Mouse (Mus musculus): ENCODE measurements around the gene Kctd14. TPM values are rescaled to one million over a fixed set of nuclear protein-coding genes. Genes with fewer than 3 reads are reported as not detected.

Gene Kctd14
- polyA plus RNA-seq, 1 experiment, result not detected

DNA sequence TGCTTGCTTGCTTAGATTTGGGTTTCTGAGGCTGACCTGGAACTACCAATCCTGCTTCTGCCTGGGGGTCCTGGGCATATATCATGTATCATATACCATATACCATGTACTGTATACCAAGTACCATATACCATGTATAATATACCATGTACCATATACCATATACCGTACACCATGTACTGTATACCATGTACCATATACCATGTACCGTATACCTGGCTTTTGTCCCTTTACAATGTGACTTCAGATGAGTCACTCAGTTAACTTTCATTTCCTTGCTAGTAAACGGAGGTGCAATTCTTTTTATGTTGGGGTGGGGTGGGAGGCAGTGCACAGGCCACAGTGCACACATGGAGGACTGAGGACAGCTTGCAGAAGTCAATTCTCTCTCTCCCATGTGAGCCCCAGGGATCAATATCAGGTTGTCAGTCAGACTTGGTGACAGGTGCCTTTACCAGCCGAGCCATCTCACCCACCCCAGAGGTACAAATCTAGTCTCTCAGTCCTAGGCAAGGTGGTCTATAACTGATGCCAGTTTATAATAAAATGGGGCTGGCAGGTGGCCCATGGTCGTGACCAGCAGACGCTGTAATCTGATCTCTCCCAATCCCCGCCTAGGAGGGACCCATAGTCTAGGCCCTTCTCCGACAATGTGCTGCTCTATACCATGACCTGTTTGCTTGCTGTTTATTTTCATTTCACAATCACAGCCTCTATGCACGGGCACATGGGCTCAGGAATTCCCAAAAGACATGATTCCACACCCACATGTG, 36.0 kb upstream of the Kctd14 start:
- no peak overlapping the region for H3ac ChIP-seq (ENCODE audit: control insufficient read depth, insufficient read length, low read depth)
- H3K79me3 ChIP-seq (ENCODE audit: low read depth), result no peaks in the 10 kb centered on the region
- TF ChIP-seq USF1 (IDR thresholded peaks at IDR 0.05; ENCODE audit: low read depth) (no peak), FOSL1 (IDR thresholded peaks at IDR 0.05; ENCODE audit: insufficient read depth, low read length, poor library complexity, severe bottlenecking) (no peak), CEBPB (IDR thresholded peaks at IDR 0.05; ENCODE audit: low read depth) (no peak)
- no peaks in the 10 kb centered on the region for H3K36me3 ChIP-seq (ENCODE audit: control insufficient read depth, insufficient read depth)
- H3K79me2 ChIP-seq (ENCODE audit: control insufficient read depth, insufficient read depth), result no peaks in the 10 kb centered on the region
- no peaks in the 10 kb centered on the region for H3K27me3 ChIP-seq (ENCODE audit: control insufficient read depth, insufficient read depth, insufficient read length)
- H3K4me3 ChIP-seq (ENCODE audit: insufficient read depth, poor library complexity, severe bottlenecking), result no peak overlapping the region

DNA sequence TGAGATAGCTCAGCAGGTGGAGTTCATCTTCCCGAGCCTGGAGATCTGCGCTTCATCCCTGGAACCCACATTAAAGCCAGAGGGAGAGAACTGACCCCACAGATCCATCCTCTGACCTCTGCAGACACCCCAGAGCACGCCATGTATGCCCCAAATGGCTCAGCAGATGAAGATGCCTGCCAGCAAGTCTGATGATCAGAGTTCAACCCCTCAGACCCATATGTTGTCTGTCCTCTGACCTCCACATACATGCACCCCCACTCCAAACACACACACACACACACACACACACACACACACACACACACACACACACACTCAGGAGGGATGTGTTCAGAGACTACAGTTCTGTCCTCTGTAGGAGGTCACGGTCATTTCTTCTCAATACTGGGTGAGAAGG, 34.6 kb upstream of the Kctd14 start:
- Histone ChIP-seq H3K36me3 (ENCODE audit: control insufficient read depth, insufficient read depth) (no peaks in the 10 kb centered on the region), H3K79me3 (ENCODE audit: low read depth) (no peaks in the 10 kb centered on the region), H3K79me2 (ENCODE audit: control insufficient read depth, insufficient read depth) (no peaks in the 10 kb centered on the region), H3ac (ENCODE audit: control insufficient read depth, insufficient read length, low read depth) (no peak overlapping the region), H3K27me3 (ENCODE audit: control insufficient read depth, insufficient read depth, insufficient read length) (no peaks in the 10 kb centered on the region), H3K4me3 (ENCODE audit: insufficient read depth, poor library complexity, severe bottlenecking) (no peak overlapping the region)
- TF ChIP-seq MAX (IDR thresholded peaks at IDR 0.05) (no peak), CEBPB (IDR thresholded peaks at IDR 0.05; ENCODE audit: low read depth) (no peak), MYOG (IDR thresholded peaks at IDR 0.05; ENCODE audit: control insufficient read depth, extremely low read depth, insufficient read length) (no peak), CTCF (IDR thresholded peaks at IDR 0.05; ENCODE audit: control insufficient read depth, insufficient read depth, insufficient read length) (no peak), USF1 (IDR thresholded peaks at IDR 0.05; ENCODE audit: low read depth) (no peak), MYOD1 (IDR thresholded peaks at IDR 0.05; ENCODE audit: control insufficient read depth, insufficient read length, low read depth) (no peak), FOSL1 (IDR thresholded peaks at IDR 0.05; ENCODE audit: insufficient read depth, low read length, poor library complexity, severe bottlenecking) (no peak)

DNA sequence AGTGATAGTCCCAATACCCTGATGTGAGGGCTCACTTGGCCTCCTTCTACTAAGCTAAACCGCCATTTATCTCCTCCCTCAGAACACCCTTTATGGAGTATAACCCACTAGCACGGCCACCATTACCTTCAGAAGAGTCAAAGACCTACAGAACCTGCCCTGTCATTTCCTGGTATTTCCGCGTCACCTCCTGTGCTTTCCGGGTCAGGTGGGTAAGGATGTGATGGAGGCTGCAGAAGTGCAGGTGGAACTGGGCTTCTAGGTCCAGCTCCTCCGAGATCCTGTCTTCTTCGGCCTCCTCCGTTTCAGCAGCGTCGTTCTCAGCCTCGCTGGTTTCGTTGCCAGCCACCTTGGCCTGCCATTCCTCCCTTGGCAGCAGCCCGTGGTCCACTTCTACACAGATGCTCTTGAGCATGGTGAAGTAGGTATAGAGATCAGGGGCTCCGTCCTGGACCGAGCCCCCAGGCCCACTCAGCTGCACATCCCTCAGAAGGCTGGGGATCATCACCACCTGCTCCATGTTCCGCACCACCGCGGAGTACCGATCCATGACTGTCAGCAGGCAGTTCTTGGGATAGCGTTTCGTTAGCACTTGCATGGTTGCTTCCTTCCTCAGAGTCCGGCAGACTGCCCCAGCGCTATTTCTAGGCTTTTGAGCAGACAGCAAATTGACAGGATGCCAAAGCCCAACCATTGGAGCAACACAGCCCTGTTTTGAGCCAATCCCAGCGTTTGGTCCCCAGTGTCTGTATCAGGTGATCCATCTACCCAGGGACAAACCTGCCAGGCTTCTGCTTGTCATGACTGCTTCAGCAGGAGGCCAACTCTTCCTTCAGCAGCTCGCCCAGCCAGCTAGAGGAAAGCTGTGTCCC, 34.0 kb upstream of the Kctd14 start, which contains the start of gene Thrsp:
Gene Thrsp (minus strand): TSS at position 825 of the 872 bp plus-strand sequence.
- H3K79me2 ChIP-seq (ENCODE audit: control insufficient read depth, insufficient read depth), result no peaks in the 10 kb centered on the region
- no peaks in the 10 kb centered on the region for H3K79me3 ChIP-seq (ENCODE audit: low read depth)
- TF ChIP-seq CEBPB (IDR thresholded peaks at IDR 0.05; ENCODE audit: low read depth) (no peak), MAX (IDR thresholded peaks at IDR 0.05) (no peak), FOSL1 (IDR thresholded peaks at IDR 0.05; ENCODE audit: insufficient read depth, low read length, poor library complexity, severe bottlenecking) (no peak), MYOD1 (IDR thresholded peaks at IDR 0.05; ENCODE audit: control insufficient read depth, insufficient read length, low read depth) (no peak), CTCF (IDR thresholded peaks at IDR 0.05; ENCODE audit: control insufficient read depth, insufficient read depth, insufficient read length) (no peak), USF1 (IDR thresholded peaks at IDR 0.05; ENCODE audit: low read depth) (no peak), MYOG (IDR thresholded peaks at IDR 0.05; ENCODE audit: control insufficient read depth, extremely low read depth, insufficient read length) (no peak)
- no peaks in the 10 kb centered on the region for H3K36me3 ChIP-seq (ENCODE audit: control insufficient read depth, insufficient read depth)
- no peak within 1 kb of the TSS for H3ac ChIP-seq (ENCODE audit: control insufficient read depth, insufficient read length, low read depth)
- no peaks in the 10 kb centered on the region for H3K27me3 ChIP-seq (ENCODE audit: control insufficient read depth, insufficient read depth, insufficient read length)
- no peak within 1 kb of the TSS for H3K4me3 ChIP-seq (ENCODE audit: insufficient read depth, poor library complexity, severe bottlenecking)

DNA sequence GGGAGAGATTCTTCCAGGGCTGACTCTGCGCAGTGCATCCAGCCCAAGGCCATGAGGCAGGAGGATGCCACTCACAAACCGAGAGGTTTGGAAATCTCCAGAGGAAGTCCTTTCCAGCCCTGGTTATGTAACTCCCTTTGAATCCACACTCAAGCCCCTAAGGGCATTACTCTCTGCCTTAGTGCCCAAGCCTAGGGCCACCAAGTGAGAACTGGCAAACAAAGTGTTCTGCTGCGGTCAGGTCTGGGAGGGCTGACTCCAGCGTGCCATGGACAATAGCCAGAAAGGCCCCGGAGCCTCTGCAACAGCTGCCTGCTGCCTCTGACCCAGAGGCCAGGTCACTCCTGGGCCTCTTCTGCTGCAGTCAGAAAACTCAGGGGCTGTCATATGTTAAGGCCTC, 32.4 kb upstream of the Kctd14 start:
- Histone ChIP-seq H3K27me3 (ENCODE audit: control insufficient read depth, insufficient read depth, insufficient read length) (no peaks in the 10 kb centered on the region), H3K36me3 (ENCODE audit: control insufficient read depth, insufficient read depth) (no peaks in the 10 kb centered on the region), H3K4me3 (ENCODE audit: insufficient read depth, poor library complexity, severe bottlenecking) (no peak overlapping the region), H3K79me2 (ENCODE audit: control insufficient read depth, insufficient read depth) (no peaks in the 10 kb centered on the region), H3ac (ENCODE audit: control insufficient read depth, insufficient read length, low read depth) (no peak overlapping the region), H3K79me3 (ENCODE audit: low read depth) (no peaks in the 10 kb centered on the region)
- TF ChIP-seq MYOD1 (IDR thresholded peaks at IDR 0.05; ENCODE audit: control insufficient read depth, insufficient read length, low read depth) (no peak), CTCF (IDR thresholded peaks at IDR 0.05; ENCODE audit: control insufficient read depth, insufficient read depth, insufficient read length) (no peak), MAX (IDR thresholded peaks at IDR 0.05) (no peak), CEBPB (IDR thresholded peaks at IDR 0.05; ENCODE audit: low read depth) (no peak), USF1 (IDR thresholded peaks at IDR 0.05; ENCODE audit: low read depth) (no peak), FOSL1 (IDR thresholded peaks at IDR 0.05; ENCODE audit: insufficient read depth, low read length, poor library complexity, severe bottlenecking) (no peak), MYOG (IDR thresholded peaks at IDR 0.05; ENCODE audit: control insufficient read depth, extremely low read depth, insufficient read length) (no peak)

DNA sequence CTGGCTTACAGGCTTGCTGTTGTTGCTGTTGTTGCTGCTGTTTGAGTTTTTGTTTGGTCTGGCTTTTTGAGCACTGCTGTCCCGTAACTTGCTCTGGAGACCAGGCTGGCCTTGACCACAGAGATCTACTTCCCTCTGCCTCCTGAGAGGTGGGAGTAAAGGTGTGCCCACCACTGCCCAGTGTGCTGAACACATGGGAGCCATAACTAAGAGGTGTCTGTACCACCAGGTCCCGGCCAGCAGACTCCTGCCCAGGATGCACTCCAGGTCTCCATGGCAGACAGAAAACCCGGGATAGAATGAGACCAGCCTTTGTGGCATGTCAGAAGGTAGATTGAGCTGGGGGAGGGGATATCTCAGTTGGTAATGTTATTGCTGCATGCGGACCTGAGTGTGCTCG, 32.0 kb upstream of the Kctd14 start:
- no peaks in the 10 kb centered on the region for H3K27me3 ChIP-seq (ENCODE audit: control insufficient read depth, insufficient read depth, insufficient read length)
- TF ChIP-seq CTCF (IDR thresholded peaks at IDR 0.05; ENCODE audit: control insufficient read depth, insufficient read depth, insufficient read length), result no peak
- TF ChIP-seq FOSL1 (IDR thresholded peaks at IDR 0.05; ENCODE audit: insufficient read depth, low read length, poor library complexity, severe bottlenecking), result no peak
- TF ChIP-seq USF1 (IDR thresholded peaks at IDR 0.05; ENCODE audit: low read depth), result no peak
- TF ChIP-seq MYOD1 (IDR thresholded peaks at IDR 0.05; ENCODE audit: control insufficient read depth, insufficient read length, low read depth), result no peak
- no peak for TF ChIP-seq MYOG (IDR thresholded peaks at IDR 0.05; ENCODE audit: control insufficient read depth, extremely low read depth, insufficient read length)
- TF ChIP-seq MAX (IDR thresholded peaks at IDR 0.05), result no peak
- no peak for TF ChIP-seq CEBPB (IDR thresholded peaks at IDR 0.05; ENCODE audit: low read depth)
- no peak overlapping the region for H3K4me3 ChIP-seq (ENCODE audit: insufficient read depth, poor library complexity, severe bottlenecking)
- H3K36me3 ChIP-seq (ENCODE audit: control insufficient read depth, insufficient read depth), result no peaks in the 10 kb centered on the region
- no peaks in the 10 kb centered on the region for H3K79me2 ChIP-seq (ENCODE audit: control insufficient read depth, insufficient read depth)
- no peak overlapping the region for H3ac ChIP-seq (ENCODE audit: control insufficient read depth, insufficient read length, low read depth)
- H3K79me3 ChIP-seq (ENCODE audit: low read depth), result no peaks in the 10 kb centered on the region

All from C2C12 (cell line).